Mouse (Mus musculus) limb, embryonic 15.5 days (tissue): Measurements from ENCODE around the gene Psmc5. TPM values are rescaled to one million over a fixed set of nuclear protein-coding genes. Genes with fewer than 3 reads are reported as not detected.

Source experiments
- ATAC-seq: fragments of 200-750 bp; cut with Nextera tagmentation; 2 replicates; pipeline ENCODE4 v1.8.0; 2017; ENCODE audit warnings: low read depth, moderate TSS enrichment; ENCODE audit not compliant: insufficient number of reproducible peaks, low FRiP score, low TSS enrichment
- H3K27ac ChIP-seq: fragments of 300-500 bp; sonication (generic); 2 replicates; pipeline ENCODE4 v1.5.1; 2015; ENCODE audit warnings: moderate library complexity, mild to moderate bottlenecking, inconsistent platforms
- H3K27me3 ChIP-seq: fragments of 300-500 bp; sonication (generic); 2 replicates; pipeline ENCODE4 v1.6.1; 2015; ENCODE audit warnings: inconsistent platforms
- H3K36me3 ChIP-seq: fragments of 300-500 bp; sonication (generic); 2 replicates; pipeline ENCODE4 v1.6.1; 2015; ENCODE audit warnings: inconsistent platforms
- H3K4me1 ChIP-seq: fragments of 300-500 bp; sonication (generic); 2 replicates; pipeline ENCODE4 v1.6.1; 2015; ENCODE audit warnings: inconsistent platforms
- H3K4me2 ChIP-seq: fragments of 300-500 bp; sonication (generic); 2 replicates; pipeline ENCODE4 v1.6.1; 2015; ENCODE audit warnings: mild to moderate bottlenecking, inconsistent platforms
- H3K4me3 ChIP-seq: fragments of 300-500 bp; sonication (generic); 2 replicates; pipeline ENCODE4 v1.5.1; 2015; ENCODE audit warnings: mild to moderate bottlenecking, inconsistent platforms
- H3K9ac ChIP-seq: fragments of 300-500 bp; sonication (generic); 2 replicates; pipeline ENCODE4 v1.6.1; 2015; ENCODE audit warnings: inconsistent platforms
- H3K9me3 ChIP-seq: fragments of 300-500 bp; sonication (generic); 2 replicates; pipeline ENCODE4 v1.6.1; 2016; ENCODE audit warnings: inconsistent platforms
- WGBS: fragments of 180-500 bp; shearing (Covaris S2); methylation state at CpG from one replicate; pipeline ENCODE4 v1.1.7; 2015; 5-methylcytosine and 5-hydroxymethylcytosine counted together
- polyA plus RNA-seq: library from polyadenylated mRNA; unstranded; fragments of >200 nt; fragmentation: Nextera tagmentation; extraction: Ambion mirVana; gene quantifications from 2 replicates; pipeline ENCODE4 v1.2.1, GENCODE M21; 2015

Gene Psmc5
- polyA plus RNA-seq, 1 experiment from 2014 or later: 276 TPM

DNA sequence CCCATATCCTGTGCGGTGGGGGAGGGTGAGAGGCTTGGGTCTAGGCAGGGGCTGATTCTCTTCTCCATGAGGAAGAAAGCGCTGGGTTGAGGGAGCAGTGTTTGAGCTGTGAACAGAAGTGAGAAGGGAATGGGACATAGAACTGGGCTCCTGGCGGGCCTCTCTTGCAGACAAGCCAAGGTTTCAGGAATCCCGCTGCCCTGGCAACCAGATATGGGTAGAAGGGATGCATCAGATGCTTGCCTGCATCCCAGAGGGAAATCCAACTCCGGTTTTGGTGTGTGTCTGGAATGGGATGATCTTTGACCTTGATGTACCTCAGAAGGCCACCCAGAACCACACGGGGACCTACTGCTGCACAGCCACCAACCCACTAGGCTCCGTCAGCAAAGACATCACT, 30.3 kb downstream of the Psmc5 start:
- 90% methylated on average over 7 of the region's 7 CpGs for WGBS
- no peaks in the 10 kb centered on the region for H3K9me3 ChIP-seq
- no peak overlapping the region for H3K4me2 ChIP-seq
- ATAC-seq: no peak
- H3K36me3 ChIP-seq: no peaks in the 10 kb centered on the region
- H3K27me3 ChIP-seq: no peaks in the 10 kb centered on the region
- peak overlapping the region; percentile 80 for H3K27ac ChIP-seq
- H3K4me1 ChIP-seq: peaks cover 19% of the 10 kb centered on the region
- H3K4me3 ChIP-seq: no peak overlapping the region
- H3K9ac ChIP-seq: no peak overlapping the region

DNA sequence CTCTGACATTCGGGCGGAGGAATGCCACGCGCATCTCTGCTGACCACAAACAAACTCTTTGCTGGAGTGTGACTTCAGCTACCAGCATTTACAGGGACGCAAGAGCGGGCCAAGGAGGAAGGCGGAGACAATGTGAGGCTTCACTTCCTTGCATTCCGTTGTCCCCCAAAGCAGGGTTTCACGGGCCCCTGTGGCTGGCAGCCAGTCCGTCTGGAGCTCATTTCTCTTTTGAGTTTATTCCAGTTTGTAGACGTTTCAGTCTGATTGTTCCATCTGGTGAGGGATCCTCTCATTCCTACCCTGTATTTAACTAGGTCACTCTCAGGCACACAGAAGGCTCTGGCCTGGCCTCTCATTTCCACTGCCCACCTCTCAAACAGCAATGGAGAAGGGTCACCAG, 31.0 kb downstream of the Psmc5 start:
- ATAC-seq: no peak
- Histone ChIP-seq H3K4me1 (peaks cover 19% of the 10 kb centered on the region), H3K27me3 (no peaks in the 10 kb centered on the region), H3K36me3 (no peaks in the 10 kb centered on the region), H3K4me2 (no peak overlapping the region), H3K4me3 (no peak overlapping the region), H3K9me3 (no peaks in the 10 kb centered on the region), H3K27ac (peak overlapping the region; percentile 80), H3K9ac (no peak overlapping the region)
- 31% methylated on average over 11 of the region's 11 CpGs for WGBS

DNA sequence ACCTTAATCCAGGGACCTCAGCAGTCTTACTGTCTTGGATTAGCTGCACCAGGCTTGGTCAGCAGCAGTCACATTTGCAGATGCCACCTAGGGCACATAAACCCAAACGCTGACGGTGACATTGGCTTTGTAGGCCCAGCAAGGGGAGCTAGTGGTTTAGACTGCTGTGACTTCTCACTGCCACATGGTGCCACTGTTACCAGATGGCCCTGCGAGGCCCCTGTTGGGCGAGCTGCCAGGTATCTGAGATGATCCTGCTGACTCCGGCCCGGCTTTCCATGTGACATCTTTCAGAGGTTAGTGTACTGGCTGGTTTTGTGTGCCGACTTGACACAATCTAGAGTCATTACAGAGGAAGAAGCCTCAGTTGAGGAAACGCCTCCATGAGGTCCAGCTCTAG, 33.4 kb downstream of the Psmc5 start:
- no peak for ATAC-seq
- H3K9me3 ChIP-seq: no peaks in the 10 kb centered on the region

DNA sequence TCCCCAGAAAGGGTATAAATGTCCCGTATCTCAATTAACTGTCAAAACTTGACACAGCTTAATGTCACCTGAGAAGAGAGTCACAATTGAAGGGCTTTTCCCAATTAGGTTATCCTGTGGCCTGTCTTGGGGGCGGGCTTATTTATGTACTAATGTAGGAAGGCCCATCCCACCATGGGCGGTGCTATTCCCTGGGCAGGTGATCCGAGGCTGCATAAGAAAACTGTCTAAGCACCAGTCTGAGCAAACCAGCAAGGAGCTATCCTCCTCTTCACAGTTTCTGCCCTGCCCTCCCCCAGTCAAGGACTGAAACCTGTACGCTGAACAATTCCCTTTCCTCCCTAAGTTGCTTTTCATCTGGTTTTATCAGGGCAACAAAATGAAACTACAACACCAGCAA, 34.4 kb downstream of the Psmc5 start:
- WGBS: 86% methylated on average over 5 of the region's 5 CpGs

More for the DNA sequence above, 33.4 kb downstream of the Psmc5 start:
- Histone ChIP-seq H3K27me3 (no peaks in the 10 kb centered on the region), H3K36me3 (no peaks in the 10 kb centered on the region), H3K9ac (no peak overlapping the region), H3K4me3 (no peak overlapping the region), H3K27ac (no peak overlapping the region), H3K4me2 (no peak overlapping the region), H3K4me1 (peaks cover 19% of the 10 kb centered on the region)
- WGBS: 53% methylated on average over 8 of the region's 8 CpGs

DNA sequence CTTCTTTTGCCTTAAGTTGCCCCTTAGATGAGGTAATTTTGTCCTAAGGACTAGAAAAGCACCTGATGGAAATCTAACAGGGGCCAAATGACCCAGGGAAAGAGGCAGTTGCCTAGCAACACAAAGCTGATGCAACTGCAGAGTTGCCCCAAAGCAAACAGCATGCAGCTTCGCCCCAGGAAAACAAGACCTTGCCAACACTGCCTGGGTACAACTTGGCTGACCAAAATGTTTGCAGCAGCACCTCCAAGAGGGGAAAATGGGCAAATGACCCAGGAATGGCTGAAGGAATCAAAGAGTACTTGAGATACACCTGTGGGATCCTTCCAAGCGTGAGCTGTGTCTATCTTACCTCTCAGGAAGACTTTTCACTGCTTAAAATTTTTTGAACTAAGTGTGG, 35.9 kb downstream of the Psmc5 start:
- H3K36me3 ChIP-seq: no peaks in the 10 kb centered on the region
- H3K27ac ChIP-seq: no peak overlapping the region
- no peak for ATAC-seq
- peaks cover 11% of the 10 kb centered on the region; the same call in 1 of the 2 replicates for H3K4me1 ChIP-seq
- no peaks in the 10 kb centered on the region for H3K9me3 ChIP-seq
- no peaks in the 10 kb centered on the region for H3K27me3 ChIP-seq
- no peak overlapping the region for H3K9ac ChIP-seq
- no peak overlapping the region for H3K4me3 ChIP-seq
- no peak overlapping the region for H3K4me2 ChIP-seq
- 89% methylated on average over 2 of the region's 2 CpGs for WGBS

More for the DNA sequence above, 34.4 kb downstream of the Psmc5 start:
- no peak overlapping the region for H3K27ac ChIP-seq
- peaks cover 19% of the 10 kb centered on the region for H3K4me1 ChIP-seq
- ATAC-seq: no peak
- H3K9ac ChIP-seq: no peak overlapping the region
- H3K9me3 ChIP-seq: no peaks in the 10 kb centered on the region
- no peaks in the 10 kb centered on the region for H3K36me3 ChIP-seq
- H3K4me2 ChIP-seq: no peak overlapping the region
- no peaks in the 10 kb centered on the region for H3K27me3 ChIP-seq
- no peak overlapping the region for H3K4me3 ChIP-seq

DNA sequence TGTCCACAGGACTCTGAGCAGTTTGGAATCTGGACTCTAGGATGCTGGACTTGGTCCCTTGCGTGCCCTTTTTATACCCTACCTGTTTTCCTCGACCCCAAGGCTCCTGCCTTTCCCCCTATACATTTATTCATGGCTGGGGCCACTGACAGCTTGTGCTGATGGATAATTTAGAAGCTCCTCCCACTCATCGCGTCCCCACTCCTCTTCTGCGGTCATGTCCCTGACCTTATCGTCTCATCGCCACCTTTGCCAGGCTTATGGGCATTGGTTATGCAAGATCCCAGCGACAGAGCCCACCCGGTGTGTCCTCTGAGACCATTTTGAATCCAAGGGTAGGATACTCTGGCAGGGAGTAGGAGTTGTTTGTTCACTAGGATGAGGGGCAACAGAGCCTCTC, 45.8 kb downstream of the Psmc5 start, which contains the start of gene Gh:
Gh (minus strand) TSS at position 101 of the 400 bp plus-strand sequence.
- H3K4me3 ChIP-seq: no peak within 1 kb of the TSS
- WGBS: 74% methylated on average over 9 of the region's 9 CpGs
- H3K9me3 ChIP-seq: no peaks in the 10 kb centered on the region
- no peak within 1 kb of the TSS for H3K4me2 ChIP-seq
- H3K27me3 ChIP-seq: no peaks in the 10 kb centered on the region
- no peak for ATAC-seq
- no peaks in the 10 kb centered on the region for H3K4me1 ChIP-seq
- H3K9ac ChIP-seq: no peak within 1 kb of the TSS
- H3K27ac ChIP-seq: no peak within 1 kb of the TSS
- no peaks in the 10 kb centered on the region for H3K36me3 ChIP-seq

DNA sequence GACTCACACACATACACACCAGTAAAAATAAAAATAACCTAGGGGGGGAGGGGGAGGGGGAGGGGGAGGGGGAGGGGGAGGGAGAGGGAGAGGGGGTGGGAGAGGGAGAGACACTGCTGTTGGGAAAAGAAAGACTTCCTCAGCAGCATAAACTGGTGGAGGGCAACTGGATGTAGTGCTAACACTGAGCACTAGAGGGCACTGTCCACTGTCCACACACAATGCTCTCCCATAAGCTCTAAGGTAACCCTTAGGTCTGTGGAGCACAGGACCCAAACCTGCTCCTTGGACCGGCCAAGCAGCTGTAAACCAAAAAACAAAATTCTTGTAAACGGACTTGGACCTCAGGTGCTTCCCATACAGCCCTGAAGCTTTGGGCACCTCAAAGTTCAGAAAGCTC, 46.7 kb downstream of the Psmc5 start:
- Histone ChIP-seq H3K4me1 (no peaks in the 10 kb centered on the region), H3K4me2 (no peak overlapping the region), H3K4me3 (no peak overlapping the region), H3K9ac (no peak overlapping the region), H3K9me3 (no peaks in the 10 kb centered on the region), H3K27ac (no peak overlapping the region), H3K36me3 (no peaks in the 10 kb centered on the region), H3K27me3 (no peaks in the 10 kb centered on the region)
- 10% methylated on average over 2 of the region's 2 CpGs for WGBS
- ATAC-seq: no peak

DNA sequence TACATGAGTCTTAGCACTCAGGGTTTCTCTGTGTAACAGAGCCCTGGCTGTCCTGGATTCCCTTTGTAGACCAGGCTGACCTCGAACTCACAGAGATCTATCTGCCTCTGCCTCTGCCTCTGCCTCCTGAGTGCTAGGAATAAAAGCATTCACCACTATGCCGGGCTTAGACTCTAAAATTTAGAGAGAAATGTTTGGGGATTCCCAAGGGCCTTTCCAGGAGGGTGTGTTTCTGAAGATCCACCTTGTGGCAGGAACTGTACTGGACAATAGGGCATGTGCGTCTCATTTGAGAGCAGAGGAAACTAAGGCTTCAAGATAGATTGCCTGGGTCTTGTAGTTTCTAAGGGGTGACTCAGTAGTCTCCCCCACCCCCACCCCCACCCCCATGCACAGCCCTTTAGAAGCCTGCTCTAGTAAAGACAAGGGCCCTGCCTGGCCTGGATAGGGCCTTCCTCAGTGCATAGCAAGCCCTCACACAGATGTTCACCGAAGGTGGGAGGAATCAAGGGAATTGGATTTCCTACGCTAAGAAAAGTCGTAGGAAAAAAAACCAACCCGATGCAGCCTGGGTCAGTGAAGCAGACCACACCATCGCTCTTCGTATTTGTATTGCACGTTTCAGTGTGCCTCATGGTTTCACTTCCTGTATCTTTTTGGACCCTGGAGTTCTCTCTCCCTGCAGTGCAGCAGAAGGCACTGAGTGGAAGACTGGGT, 49.6 kb downstream of the Psmc5 start:
- H3K27ac ChIP-seq: no peak overlapping the region
- WGBS: 72% methylated on average over 10 of the region's 10 CpGs
- H3K4me3 ChIP-seq: no peak overlapping the region
- no peaks in the 10 kb centered on the region for H3K27me3 ChIP-seq
- ATAC-seq: no peak
- no peaks in the 10 kb centered on the region for H3K36me3 ChIP-seq
- no peak overlapping the region for H3K4me2 ChIP-seq
- H3K9me3 ChIP-seq: no peaks in the 10 kb centered on the region
- H3K4me1 ChIP-seq: 0 out of 2 replicates have a peak, but pooled peaks cover 3% of the 10 kb centered on the region
- H3K9ac ChIP-seq: no peak overlapping the region

DNA sequence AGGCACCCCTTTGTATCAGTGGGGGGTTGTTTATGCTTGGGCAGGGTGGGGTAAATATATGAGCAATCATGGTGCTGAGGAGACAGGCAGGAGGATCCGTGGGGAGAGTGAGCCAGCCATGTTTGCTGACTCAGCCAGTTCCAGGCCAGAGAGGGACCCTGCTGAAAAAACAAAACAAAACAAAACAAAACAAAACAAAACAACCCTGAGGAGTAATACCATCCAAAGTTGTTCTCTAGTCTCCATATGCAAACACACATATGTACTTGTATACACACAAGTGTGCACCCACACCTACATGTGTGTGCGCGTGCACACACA, 50.1 kb downstream of the Psmc5 start:
- Histone ChIP-seq H3K27ac (no peak overlapping the region), H3K4me3 (no peak overlapping the region), H3K4me2 (no peak overlapping the region), H3K9ac (no peak overlapping the region), H3K9me3 (no peaks in the 10 kb centered on the region), H3K27me3 (no peaks in the 10 kb centered on the region), H3K36me3 (no peaks in the 10 kb centered on the region), H3K4me1 (0 out of 2 replicates have a peak, but pooled peaks cover 3% of the 10 kb centered on the region)
- WGBS: 84% methylated on average over 3 of the region's 3 CpGs
- ATAC-seq: no peak

DNA sequence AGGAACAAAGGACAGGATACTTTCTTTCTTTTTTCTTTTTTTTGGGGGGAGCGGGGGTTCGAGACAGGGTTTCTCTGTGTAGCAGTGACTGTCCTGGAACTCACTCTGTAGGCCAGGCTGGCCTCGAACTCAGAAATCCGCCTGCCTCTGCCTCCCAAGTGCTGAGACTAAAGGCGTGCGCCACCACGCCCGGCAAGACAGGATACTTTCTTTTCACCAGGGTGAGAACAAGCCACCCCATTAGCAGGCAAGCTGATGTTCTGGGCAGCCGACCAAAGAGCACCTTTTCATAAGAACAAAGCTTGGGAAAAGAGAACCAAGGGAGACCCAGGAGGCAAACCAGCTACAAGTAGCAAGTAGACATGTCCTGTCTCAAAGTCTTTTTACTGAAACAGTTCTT, 50.8 kb downstream of the Psmc5 start:
- Histone ChIP-seq H3K4me2 (no peak overlapping the region), H3K27ac (no peak overlapping the region), H3K4me3 (no peak overlapping the region), H3K9me3 (no peaks in the 10 kb centered on the region), H3K4me1 (0 out of 2 replicates have a peak, but pooled peaks cover 3% of the 10 kb centered on the region), H3K9ac (no peak overlapping the region), H3K27me3 (no peaks in the 10 kb centered on the region), H3K36me3 (no peaks in the 10 kb centered on the region)
- 83% methylated on average over 9 of the region's 9 CpGs for WGBS
- no peak for ATAC-seq

DNA sequence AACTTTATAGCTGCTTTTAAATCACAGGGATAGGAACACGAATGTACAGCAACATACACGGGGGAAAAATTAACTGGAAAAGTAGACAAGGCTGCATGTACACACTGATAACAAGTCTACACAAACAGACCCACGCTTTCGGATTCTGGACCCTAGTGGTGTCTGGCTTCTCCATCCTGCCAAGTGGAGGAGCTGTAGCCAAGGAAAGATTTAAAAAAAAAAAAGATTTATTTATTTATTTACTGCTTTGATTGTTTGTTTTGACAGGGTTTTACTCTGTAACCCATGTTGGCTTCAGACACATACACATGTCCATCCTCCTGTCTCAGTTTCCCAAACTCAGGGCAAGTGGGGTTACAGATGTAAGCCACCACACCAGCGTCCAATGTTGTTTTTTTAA, 51.5 kb downstream of the Psmc5 start:
- 58% methylated on average over 5 of the region's 5 CpGs for WGBS

DNA sequence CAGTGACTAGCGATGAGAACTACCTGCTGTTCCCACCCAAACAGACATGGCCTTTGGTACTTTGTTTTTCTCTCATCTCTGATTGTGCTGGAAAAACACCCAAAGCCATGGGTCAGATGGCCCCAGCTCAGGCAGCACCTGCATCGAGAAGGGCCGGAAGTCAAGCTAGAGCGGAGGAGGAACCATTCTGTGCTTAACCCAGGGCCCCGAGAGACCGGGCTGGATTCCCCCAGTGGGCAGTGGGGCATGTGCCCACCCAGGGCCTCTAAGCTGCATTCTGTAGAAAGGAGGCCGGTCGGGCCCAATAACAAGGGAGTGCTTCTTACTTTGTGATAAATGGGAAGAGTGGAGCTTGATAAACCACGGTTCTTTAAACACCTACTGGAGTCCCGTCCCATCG, 52.2 kb downstream of the Psmc5 start:
- Histone ChIP-seq H3K9ac (no peak overlapping the region), H3K36me3 (no peaks in the 10 kb centered on the region), H3K27me3 (no peaks in the 10 kb centered on the region), H3K9me3 (no peaks in the 10 kb centered on the region), H3K4me3 (no peak overlapping the region), H3K4me2 (no peak overlapping the region), H3K4me1 (peaks cover 5% of the 10 kb centered on the region; the same call in 1 of the 2 replicates), H3K27ac (no peak overlapping the region)
- no peak for ATAC-seq
- 84% methylated on average over 11 of the region's 11 CpGs for WGBS

More for the DNA sequence above, 51.5 kb downstream of the Psmc5 start:
- no peak overlapping the region for H3K27ac ChIP-seq
- H3K4me2 ChIP-seq: no peak overlapping the region
- no peak overlapping the region for H3K4me3 ChIP-seq
- H3K9me3 ChIP-seq: no peaks in the 10 kb centered on the region
- H3K27me3 ChIP-seq: no peaks in the 10 kb centered on the region
- H3K36me3 ChIP-seq: no peaks in the 10 kb centered on the region
- 0 out of 2 replicates have a peak, but pooled peaks cover 3% of the 10 kb centered on the region for H3K4me1 ChIP-seq
- no peak for ATAC-seq
- no peak overlapping the region for H3K9ac ChIP-seq

DNA sequence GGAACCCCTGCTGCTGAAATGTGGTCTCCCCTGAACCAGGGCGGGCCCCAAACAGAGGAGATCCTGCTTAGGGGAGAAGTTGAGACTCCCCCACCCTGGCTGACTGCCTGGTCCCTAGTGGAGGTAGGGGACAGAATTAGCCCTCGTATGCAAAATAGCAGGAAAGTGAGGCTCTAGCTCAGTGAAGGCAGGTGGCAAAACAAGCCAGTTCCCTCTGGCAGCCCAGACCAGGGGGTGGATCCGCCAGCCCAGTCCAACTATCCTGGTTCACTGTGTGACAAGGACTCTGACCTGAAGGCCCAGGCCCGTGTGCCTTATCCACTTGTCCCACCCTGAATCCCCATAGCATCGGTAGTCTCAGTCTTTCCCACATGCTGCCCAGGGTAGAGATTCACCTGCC, 54.2 kb downstream of the Psmc5 start:
- Histone ChIP-seq H3K36me3 (no peaks in the 10 kb centered on the region), H3K9me3 (no peaks in the 10 kb centered on the region), H3K27me3 (no peaks in the 10 kb centered on the region), H3K4me1 (peaks cover 15% of the 10 kb centered on the region), H3K27ac (no peak overlapping the region), H3K4me2 (no peak overlapping the region), H3K9ac (no peak overlapping the region), H3K4me3 (no peak overlapping the region)
- no peak for ATAC-seq
- 70% methylated on average over 5 of the region's 5 CpGs for WGBS
